Mouse (Mus musculus) lung, postnatal 4 days (tissue): ENCODE measurements around the gene Slc37a3.
"Not testable (repeated sequence)": the region's sequence is repeated elsewhere in the genome, so short reads cannot be mapped to it uniquely, and the experiment has no call there.

Source experiments
- DNase-seq, 2 experiments: peaks; one replicate each; pipeline ENCODE4 v3.0.0; 2021

The Slc37a3 gene

GRCm38 (mm10) chr6:39377311-39377827 lies at the start of gene Slc37a3:
Slc37a3 (minus strand) TSS chr6:39377675.
- DNase-seq: peak; percentile 90 to 91

GRCm38 (mm10) chr6:39426725-39427124 lies 49.2 kb upstream of the Slc37a3 start:
- DNase-seq: no peak

- no peak for DNase-seq
Observed at GRCm38 (mm10) chr6:39425181-39425580, 47.7 kb upstream of the Slc37a3 start.

- DNase-seq: no peak
Observed at GRCm38 (mm10) chr6:39423686-39424085, 46.2 kb upstream of the Slc37a3 start.

GRCm38 (mm10) chr6:39423130-39423551 lies 45.7 kb upstream of the Slc37a3 start:
- DNase-seq: no peak

GRCm38 (mm10) chr6:39420867-39421266 lies 43.4 kb upstream of the Slc37a3 start:
- no peak for DNase-seq

GRCm38 (mm10) chr6:39419851-39420721 lies 42.6 kb upstream of the Slc37a3 start, which contains the start of gene Mkrn1:
Mkrn1 (minus strand) TSS chr6:39420462.
- DNase-seq: peak; percentile 81 to 82

- DNase-seq: no peak
Observed at GRCm38 (mm10) chr6:39419386-39419850, 41.9 kb upstream of the Slc37a3 start.

GRCm38 (mm10) chr6:39416654-39417053 lies 39.2 kb upstream of the Slc37a3 start:
- DNase-seq: not testable (repeated sequence)

- peak; percentile 49 to 77 for DNase-seq
Observed at GRCm38 (mm10) chr6:39415762-39416161, 38.3 kb upstream of the Slc37a3 start.

GRCm38 (mm10) chr6:39414106-39414505 lies 36.6 kb upstream of the Slc37a3 start:
- DNase-seq: no peak

GRCm38 (mm10) chr6:39406480-39406879 lies 29.0 kb upstream of the Slc37a3 start:
- no peak for DNase-seq

GRCm38 (mm10) chr6:39403136-39403535 lies 25.7 kb upstream of the Slc37a3 start:
- no peak for DNase-seq

GRCm38 (mm10) chr6:39400343-39400742 lies 22.9 kb upstream of the Slc37a3 start:
- DNase-seq: peak; percentile 29 to 57

- DNase-seq: no peak
Observed at GRCm38 (mm10) chr6:39398342-39398741, 20.9 kb upstream of the Slc37a3 start.

- no peak for DNase-seq
Observed at GRCm38 (mm10) chr6:39397046-39397445, 19.6 kb upstream of the Slc37a3 start.

GRCm38 (mm10) chr6:39395916-39396315 lies 18.4 kb upstream of the Slc37a3 start:
- no peak for DNase-seq

- no peak for DNase-seq
Observed at GRCm38 (mm10) chr6:39395471-39395870, 18.0 kb upstream of the Slc37a3 start.

- no peak for DNase-seq
Observed at GRCm38 (mm10) chr6:39389988-39390387, 12.5 kb upstream of the Slc37a3 start.

- DNase-seq: peak; percentile 59 to 64
Observed at GRCm38 (mm10) chr6:39381125-39381880, 3.8 kb upstream of the Slc37a3 start, which contains the start of gene Rab19. Rab19 (plus strand) TSS chr6:39381175.

GRCm38 (mm10) chr6:39380276-39380675 lies 2.8 kb upstream of the Slc37a3 start:
- no peak for DNase-seq

GRCm38 (mm10) chr6:39379749-39380148 lies 2.3 kb upstream of the Slc37a3 start:
- DNase-seq: peak; percentile 29 to 40

- peak; percentile 15 to 36 for DNase-seq
Observed at GRCm38 (mm10) chr6:39379224-39379623, 1.7 kb upstream of the Slc37a3 start.
